Mouse (Mus musculus): ENCODE measurements around the gene S1pr1.

S1pr1 gene

DNA sequence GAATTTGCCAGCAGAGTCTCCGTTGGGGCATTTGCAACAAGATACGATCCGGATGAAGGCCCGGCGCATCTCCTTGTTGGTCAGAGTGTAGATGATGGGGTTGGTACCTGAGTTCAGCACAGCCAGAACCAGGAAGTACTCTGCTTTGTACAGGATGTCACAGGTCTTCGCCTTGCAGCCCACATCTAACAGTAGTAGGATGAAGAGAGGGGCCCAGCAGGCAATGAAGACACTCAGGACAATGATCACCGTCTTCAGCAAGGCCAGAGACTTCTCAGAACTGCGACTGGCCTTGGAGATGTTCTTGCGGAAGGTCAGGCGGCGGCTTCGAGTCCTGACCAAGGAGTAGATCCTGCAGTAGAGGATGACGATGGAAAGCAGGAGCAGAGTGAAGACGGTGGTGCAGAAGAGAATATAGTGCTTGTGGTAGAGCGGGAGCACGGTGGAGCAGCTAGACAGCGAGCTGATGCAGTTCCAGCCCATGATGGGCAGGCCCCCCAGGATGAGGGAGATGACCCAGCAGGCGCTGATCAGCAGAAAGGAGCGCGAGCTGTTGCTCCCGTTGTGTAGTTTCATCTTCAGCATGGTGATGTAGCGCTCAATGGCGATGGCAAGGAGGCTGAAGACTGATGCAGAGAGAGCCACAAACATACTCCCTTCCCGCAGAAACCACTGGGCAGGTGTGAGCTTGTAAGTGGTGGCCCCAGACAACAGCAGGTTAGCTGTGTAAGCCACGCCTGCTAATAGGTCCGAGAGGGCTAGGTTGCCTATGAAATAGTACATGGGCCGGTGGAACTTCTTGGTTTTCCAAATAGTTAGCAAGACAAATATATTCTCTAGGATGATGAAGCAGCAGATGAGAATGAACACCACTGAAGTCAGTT lies 2.7 kb downstream of the S1pr1 start:
- no peak for DNase-seq (ENCODE audit: low read depth, low spot score)

DNA sequence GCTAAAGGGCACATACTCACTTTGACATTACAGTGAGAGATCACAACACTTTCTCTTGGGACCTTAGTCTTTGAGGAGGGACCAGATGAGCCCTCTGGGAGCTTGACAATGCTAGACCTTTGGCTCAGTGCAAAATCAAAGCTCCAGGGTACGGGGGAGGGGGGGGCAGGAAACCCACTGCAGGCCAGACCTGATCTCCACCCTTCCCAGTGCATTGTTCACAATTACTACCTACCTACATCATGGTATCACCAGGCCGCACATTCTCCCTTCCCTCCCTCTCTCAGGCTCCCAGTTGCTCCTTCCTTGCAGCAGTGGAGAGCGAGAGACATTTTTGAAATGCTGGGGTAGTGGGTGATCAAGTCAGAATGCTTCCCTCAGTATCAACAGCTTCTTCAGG lies 3.5 kb downstream of the S1pr1 start:
- no peak for DNase-seq (ENCODE audit: low read depth, low spot score)

DNA sequence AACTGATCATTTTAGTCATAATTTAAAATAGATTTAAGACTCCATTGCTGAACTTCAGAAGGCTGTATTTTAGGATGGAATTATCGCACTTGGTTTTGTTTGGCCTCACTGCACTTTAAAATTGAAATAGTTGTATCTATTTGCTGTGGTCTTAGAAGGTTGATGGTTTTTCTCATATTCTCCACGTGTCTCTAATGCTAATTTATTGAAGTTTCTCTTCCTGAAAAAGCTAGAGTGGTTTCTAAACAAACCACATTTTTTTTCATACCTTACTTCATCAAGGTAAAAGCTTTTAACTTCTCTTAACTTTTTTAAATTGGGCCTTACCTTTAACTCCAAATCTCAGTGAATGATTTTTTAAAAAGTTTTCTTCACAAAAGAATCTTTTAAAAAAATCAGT lies 4.8 kb downstream of the S1pr1 start:
- DNase-seq (ENCODE audit: low read depth, low spot score), result no peak

DNA sequence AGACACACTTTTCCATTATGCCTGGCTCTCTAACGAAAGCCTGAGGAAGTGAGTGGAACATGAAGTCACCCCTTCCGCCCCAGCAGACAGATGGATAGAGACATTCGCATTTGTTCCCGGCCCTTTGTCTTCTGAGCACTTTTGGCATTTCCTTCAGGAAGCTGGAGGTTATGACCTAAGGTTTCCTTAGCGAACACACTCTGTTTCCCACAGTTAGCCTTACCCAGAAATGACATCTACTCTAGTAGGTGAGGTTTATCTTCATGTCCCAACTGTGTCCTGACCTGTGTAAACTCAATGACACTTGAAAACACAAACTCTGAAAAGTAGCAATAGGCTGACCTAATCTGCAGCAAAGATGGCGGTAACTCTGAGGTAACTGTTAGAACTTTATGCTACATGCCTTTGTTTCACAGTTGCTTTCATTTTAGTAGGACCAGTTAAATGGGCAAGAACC lies 5.7 kb downstream of the S1pr1 start:
- no peak for DNase-seq (ENCODE audit: low read depth, low spot score)

DNA sequence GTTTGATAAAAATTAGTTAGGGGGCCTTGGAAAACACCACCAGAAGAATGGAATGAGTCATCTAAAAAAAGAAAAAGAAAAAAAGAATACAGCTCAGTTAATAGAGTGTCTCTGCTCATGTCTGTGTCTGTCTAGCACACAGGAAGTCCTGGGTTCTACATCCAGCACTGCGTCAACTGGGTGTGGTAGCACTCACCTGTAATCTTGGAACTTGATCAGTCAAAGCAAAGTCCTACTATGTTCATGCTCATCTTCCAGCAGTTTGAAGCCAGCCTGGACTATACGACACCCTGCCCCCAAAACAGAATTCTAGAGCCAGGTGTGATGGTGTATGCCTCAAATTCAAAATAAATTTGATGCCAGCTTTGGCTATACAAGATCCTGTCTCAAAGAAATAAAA lies 8.1 kb downstream of the S1pr1 start:
- no peak for DNase-seq (ENCODE audit: low read depth, low spot score)

DNA sequence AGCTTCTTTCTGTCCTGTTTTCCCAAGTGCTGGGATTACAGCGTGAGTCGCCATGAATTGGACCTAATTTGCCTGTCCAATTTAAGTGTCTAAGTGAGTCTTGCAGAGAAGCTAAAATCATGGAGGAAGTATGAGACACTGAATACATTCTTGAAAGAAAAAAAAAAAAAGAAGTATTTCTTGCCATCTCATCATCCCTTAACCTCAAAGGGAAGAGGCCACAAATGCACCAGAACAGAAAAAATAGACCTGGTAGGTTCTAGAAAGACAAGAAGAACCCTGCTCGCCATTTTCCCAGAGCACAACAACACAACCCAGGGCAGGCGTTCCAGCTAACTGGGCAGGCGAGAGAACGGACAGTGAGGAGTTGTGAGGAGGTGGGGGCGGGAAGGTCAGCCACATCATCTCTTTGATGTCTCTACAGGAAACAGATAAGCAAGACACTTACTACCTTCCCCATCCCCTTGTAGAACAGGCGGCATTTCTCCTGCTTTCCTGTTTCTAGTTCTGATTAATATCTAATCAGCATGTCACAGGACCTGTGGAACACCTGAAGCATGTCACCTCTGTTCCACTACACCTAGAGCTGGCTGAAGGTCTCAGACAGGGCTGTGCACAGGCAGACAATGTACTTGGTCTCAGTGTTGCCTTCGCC lies 10.5 kb downstream of the S1pr1 start:
- DNase-seq (ENCODE audit: low read depth, low spot score), result no peak

DNA sequence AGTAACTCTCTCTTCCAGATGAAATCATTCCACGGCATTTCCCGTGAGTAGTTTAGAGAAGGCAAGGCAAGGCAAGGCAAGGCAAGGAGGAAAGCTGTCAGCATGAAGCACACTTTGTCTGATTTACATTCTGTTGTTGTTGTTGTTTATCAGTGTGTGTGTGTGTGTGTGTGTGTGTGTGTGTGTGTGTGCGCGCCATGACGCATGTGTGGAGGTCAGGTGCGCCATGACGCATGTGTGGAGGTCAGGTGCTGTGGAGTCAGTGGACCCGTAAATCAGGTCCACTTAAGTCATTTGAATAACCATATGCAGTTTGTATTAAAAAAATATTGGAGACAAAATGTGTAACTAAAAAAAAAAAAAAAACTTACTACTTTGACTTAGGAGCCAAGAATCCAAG lies 11.2 kb downstream of the S1pr1 start:
- no peak for DNase-seq (ENCODE audit: low read depth, low spot score)

DNA sequence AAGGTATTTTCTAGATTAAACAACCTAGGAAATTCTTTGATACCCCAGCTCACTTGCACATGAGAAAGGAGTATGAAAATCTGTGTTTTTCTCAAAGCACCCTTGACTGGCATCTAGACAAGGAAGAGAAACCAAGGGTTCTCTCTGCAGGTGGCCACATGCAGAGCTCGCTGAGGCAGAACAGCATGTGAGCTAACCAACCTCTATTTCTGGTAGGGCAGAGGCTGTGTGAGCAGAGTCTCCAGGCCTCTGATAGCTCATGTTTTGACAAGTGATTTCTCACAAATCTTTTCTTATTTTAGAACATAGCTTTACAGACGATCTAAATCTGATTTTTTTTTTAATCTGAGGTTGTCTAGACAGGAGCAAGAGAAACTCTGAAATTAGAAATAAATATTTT lies 12.8 kb downstream of the S1pr1 start:
- no peak for DNase-seq (ENCODE audit: low read depth, low spot score)

DNA sequence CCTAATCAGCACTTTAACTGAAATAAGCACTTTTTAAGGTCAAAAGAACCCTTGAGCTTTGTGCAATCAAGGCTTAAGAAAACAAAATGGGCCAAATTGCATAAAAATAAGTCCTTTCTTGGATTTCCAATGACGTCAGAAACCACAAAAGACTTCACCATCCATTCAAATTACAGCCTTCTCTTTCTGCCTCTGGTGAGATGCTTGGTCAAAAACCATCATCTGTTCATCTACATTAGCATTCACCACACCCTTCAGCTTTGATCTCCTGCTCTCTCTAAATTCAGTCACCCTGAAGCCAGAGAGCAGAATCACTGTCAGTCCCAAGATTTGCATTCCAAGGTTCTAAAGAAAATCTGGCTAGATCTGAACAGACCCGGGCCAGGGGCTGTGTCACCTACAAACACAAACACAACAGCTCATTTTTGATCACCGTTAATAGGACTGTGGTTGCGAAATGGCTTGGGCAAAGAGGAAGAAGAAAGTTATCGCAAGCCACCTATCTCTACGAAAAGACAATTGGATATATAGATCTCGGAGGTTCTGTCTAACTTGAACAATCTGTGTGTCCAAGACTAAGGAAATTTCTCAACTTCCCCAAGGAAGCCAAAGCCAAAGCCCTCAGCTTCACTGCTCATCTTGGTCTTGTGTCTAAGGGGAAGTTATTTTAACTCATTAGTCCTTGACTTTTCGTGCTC lies 19.5 kb downstream of the S1pr1 start:
- peak; percentile 86 for DNase-seq (ENCODE audit: low read depth, low spot score)

DNA sequence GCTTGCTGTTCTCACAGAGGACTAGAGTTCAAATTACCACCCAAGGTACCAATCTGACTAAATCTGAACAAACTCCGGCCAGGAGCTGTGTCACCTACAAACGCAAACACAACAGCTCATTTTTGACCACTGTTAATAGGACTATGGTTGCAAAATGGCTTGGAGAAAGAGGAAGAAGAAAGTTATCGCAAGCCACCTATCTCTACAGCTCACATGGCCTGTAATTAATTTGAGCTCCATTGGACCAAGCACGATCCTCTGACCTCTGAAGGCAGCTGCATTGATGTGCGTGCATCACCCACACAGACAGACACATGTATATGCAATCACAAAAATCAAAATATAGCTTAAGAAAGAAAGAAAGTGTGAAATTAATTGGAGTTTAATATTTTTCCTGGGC lies 20.7 kb downstream of the S1pr1 start:
- no peak for DNase-seq (ENCODE audit: low read depth, low spot score)

DNA sequence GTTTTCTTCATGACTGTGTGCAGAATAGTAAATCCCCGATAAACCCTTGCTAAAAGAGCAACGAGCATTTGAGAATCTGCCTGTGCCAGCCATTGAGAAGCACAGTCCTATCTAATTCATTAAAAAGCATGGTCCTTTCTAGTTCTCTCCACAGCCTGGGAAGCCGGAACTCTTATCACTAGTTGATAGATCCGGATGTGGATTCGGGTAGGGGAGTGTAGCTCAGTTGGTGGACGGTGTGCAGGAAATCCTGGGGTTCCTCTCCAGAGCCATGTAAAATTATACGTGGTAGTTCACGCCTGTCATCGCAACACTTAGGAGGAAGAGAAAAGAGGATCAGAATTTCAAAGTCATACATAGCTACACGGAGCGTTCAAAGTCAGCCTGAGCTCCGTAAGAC lies 21.5 kb downstream of the S1pr1 start:
- no peak for DNase-seq (ENCODE audit: low read depth, low spot score)

DNA sequence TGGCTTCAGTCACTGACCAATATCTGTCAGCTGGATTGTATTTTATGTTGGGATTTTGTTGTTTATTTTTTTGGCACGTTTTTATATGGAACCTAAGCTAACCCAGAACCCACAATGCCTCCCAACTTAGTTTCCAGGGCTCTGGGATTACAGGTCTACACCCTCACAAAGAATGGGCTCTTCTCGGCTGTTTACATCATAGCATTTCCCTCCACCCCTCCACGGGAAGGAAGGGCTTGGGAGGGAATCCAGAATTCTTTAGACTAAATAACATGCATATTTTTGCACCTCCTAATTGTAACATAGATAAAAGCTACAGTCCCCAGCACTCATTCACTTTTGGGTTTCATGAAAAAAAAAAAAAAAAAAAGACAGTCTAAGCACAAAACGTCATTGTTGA lies 22.0 kb downstream of the S1pr1 start:
- no peak for DNase-seq (ENCODE audit: low read depth, low spot score)

DNA sequence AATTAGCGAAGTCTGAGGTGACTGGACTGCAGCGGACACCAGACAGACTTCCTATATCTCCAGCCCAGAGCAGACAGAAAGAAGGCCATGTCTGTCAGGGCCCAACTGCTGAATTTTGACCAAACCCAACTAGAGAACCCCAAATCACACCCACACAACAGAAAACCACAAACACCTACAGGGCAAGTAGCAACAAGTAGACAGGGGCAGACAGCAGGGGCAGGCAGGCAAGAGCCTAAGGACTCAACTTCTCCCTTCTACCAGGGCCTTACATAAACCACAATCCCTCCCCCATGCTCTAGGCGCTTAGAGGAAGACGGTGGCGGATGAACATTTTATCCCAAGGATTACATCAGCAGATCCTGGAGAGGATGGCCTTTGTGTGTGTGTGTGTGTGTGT lies 22.5 kb downstream of the S1pr1 start:
- no peak for DNase-seq (ENCODE audit: low read depth, low spot score)

DNA sequence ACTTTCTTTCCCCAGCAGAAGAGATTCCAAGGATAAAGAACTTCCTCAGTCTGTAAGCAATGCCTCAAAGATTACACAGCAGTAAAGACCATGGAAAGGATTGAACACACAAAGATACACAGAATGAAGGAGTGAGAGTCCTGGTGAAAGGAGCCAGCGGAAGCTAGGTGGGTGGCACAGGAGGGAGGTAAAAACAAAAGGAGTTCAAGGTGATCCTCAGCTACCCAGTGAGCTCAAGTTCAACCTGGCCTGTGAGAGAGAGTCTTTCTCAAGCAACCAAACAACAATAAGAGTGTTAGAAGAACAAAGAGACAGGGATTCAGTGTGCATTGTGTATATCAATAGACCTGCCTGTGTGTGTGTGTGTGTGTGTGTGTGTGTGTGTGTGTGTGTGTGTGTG lies 25.0 kb downstream of the S1pr1 start:
- peak; percentile 65 for DNase-seq (ENCODE audit: low read depth, low spot score)

DNA sequence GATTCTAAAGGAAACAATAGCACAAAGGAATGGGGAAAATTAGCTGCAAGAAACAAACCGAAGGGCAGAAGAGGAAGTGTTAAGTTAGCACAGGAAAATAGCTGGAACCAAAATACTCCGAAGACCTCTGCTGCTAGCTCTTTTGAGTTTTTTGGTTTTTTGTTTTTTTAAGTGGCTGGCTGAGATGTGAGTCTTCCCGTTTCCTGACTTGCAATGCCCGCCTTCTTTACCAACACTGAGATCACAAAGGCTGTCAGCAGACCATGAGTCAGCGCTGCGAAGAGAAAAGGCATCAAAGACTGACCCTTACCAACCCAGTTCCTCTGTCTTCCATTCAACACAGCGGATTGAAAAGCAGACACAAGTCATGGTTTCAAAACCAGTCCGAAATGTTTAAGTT lies 25.5 kb downstream of the S1pr1 start:
- DNase-seq (ENCODE audit: low read depth, low spot score), result peak; percentile 52

DNA sequence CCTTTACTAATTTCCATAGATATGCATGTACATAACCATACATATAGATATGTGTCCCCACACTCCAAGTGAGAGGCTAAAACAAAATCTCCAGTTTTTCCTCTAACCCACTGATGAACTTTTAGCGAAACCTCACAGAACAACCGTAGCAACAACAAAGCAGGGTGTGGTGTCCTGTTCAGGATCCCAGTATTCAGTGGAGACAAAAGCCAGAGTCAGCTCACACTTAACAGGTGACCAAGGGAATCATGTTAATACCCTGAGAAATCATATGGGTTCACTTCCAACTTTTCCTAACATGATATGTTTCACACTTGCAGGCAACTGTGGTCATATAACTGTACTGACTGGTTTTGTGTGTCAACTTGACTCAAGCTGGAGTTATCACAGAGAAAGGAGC lies 27.1 kb downstream of the S1pr1 start:
- no peak for DNase-seq (ENCODE audit: low read depth, low spot score)

DNA sequence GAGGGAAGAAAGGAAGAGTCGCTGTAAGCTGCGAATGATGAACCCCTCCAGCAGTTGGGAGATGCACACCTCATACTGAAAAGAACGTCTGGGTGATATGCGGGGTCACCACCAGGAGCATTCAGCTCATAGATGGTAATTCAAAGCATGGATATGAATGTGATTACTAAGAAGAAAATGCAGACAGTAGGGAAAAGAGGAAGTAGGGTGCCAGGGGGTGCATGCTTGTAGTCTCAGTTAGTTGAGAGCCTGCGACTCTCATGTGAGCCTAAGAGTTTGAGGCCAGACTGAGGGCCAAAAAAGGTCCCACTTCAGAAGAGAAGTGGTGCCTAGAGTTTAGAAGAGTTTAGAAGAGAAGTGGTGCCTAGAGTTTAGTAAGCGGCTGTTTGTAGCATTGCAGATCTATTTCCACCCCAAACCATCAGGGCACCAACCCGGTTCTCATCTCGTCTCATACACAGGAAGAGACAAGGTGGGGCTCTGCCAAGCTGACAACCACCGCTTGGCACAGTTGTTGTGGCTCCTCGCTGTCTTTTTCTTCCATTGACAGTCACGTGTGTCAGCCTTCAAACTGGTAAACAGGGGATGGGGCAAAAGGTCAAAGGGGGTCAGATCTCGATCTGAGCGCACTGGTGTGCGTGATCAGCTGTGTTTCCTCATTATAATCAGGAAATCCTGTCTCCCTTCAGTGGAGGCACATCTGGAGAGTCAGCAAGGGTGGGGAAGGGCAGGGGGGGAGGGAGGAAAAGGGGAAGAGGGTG lies 32.4 kb downstream of the S1pr1 start:
- no peak for DNase-seq (ENCODE audit: low read depth, low spot score)

DNA sequence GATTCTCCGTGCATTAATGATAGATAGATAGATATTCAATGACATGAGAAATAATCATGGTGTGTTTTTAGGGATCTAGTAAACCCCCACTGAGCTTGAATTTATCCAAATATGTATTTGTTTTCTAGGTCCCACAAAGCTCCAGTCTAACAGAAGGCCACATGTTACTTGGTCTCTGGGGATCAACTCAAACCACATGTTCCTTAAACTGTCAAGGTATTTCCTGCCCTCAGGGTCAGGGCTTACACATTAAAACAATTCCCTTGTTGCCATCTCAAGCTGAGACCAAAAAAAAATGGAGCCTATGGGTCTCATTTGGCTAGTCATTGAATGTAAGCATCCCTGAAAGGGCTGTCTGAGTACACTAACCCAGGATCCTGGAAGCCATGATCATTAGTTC lies 33.7 kb downstream of the S1pr1 start:
- DNase-seq (ENCODE audit: low read depth, low spot score), result no peak

DNA sequence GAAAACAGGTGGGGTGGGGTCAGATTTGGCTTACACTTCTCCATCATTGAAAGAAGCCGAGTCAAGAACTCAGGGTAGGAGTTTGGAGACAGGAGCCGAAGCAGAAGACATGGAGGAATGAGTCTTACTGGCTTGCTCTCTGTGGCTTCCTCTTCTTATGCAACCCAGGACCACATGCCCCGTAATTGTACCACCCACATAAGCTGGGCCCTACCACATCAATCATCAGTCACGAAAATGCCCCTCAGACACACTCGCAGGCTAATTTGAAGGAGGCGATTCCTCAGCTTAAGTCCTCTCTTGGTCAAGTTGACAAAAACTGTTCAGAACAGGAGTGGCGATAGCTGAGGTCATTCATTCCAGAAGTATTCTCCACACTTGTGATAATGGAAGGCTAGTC lies 35.9 kb downstream of the S1pr1 start:
- no peak for DNase-seq (ENCODE audit: low read depth, low spot score)

DNA sequence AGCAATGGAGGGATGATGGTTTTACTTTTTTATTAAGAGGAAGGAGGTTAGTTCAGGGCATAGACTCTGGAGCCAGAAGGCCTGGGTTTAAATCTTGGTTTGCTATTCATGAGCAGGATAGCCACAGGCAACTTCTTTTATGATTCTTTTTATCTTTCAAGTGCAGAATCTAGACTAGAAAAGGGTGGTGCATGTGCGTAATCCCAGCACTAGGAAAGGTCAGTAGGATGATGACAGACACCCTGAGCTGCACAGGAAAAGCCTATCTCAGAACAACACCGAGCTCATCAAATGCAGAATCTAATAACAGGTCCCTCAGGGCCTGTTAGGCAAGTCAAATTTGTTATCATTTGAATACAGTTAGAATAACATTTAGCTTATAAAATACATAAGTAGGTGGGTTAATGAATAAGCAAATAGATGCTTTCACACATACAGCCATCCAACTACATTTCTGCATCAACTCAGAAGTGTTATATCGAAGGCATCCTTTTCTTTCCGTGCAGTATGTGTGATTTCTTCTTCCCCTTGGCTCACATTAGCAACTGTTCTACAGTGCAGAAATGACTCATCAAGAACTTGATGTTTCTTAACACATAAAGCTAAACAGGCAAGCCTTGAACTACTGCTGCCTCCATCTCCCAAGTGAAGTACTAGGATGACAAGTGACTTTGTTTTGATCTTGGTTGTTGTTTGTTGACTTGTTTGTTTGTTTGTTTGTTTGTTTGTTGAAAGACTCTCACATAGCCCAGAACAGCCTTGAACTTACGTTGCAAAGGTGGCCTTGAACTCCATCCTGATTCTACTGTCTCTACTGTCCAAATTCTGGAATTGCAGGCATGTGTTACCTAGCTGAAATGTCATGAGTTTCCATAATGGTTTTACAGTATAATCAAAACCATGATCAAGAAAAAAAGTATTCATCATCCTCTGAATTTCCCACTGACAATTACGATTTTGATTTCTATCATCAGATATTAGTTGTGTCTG lies 39.0 kb downstream of the S1pr1 start:
- DNase-seq (ENCODE audit: low read depth, low spot score), result no peak

DNA sequence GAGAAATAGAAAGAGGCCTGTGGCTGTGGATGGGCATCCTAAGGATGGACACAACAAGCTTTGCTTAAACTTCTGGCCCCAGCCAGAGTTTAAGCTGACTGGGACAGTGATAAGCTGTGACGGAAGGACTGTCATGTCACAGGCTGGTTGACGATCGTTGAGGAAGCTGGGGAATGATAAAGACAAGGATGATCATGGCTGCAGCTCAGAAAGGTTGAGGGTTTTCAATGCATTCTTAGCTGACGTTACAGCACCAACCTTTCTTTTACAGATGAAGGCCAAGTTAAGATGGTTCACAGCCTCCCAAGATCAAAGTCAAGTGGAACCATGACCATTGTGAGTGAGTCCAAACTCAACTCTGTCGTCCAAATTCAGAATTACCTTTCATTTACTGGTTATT lies 40.2 kb downstream of the S1pr1 start:
- DNase-seq (ENCODE audit: low read depth, low spot score), result no peak

All from ZHBTc4 (cell line).